Mouse (Mus musculus): ENCODE results near the gene Vwa1. TPM values are rescaled to one million over a fixed set of nuclear protein-coding genes. Genes with fewer than 3 reads are reported as not detected.

Vwa1 gene
- 3.0 TPM for polyA plus RNA-seq (2014; fragmentation: Illumina TruSeq; extraction: RNeasy Lipid Tissue Mini Kit (QIAGEN cat#74804); ENCODE audit: insufficient read depth, low read depth, low replicate concordance)

GRCm38 (mm10) chr4:155774280-155774754, at the start of gene Vwa1:
Gene Vwa1 (minus strand): TSS chr4:155774698.

GRCm38 (mm10) chr4:155811929-155812664, 37.6 kb upstream of the Vwa1 start, which contains the start of gene Ccnl2:
Gene Ccnl2 (plus strand): TSS chr4:155812489.

GRCm38 (mm10) chr4:155802741-155803339, 28.3 kb upstream of the Vwa1 start, which contains the start of gene Mrpl20:
Gene Mrpl20 (plus strand): TSS chr4:155802878.

GRCm38 (mm10) chr4:155790021-155790489, 15.6 kb upstream of the Vwa1 start, which contains the start of gene Ankrd65:
Gene Ankrd65 (plus strand): TSS chr4:155790439.

GRCm38 (mm10) chr4:155785819-155786218, 11.3 kb upstream of the Vwa1 start, which contains the start of gene Tmem88b:
Gene Tmem88b (minus strand): TSS chr4:155785874.

GRCm38 (mm10) chr4:155760613-155761355, 13.7 kb downstream of the Vwa1 start, which contains the start of gene Atad3a:
Gene Atad3a (minus strand): TSS chr4:155761093.

GRCm38 (mm10) chr4:155734350-155734941, 40.1 kb downstream of the Vwa1 start, which contains the start of gene Tmem240:
Gene Tmem240 (plus strand): TSS chr4:155734800.

Other genes starting within 250 kb of the Vwa1 start
- 65.4 TPM for gene Nadk, start 212.3 kb downstream of the Vwa1 start, polyA plus RNA-seq (2014; fragmentation: Illumina TruSeq; extraction: RNeasy Lipid Tissue Mini Kit (QIAGEN cat#74804); ENCODE audit: insufficient read depth, low read depth, low replicate concordance)
- 2.7 TPM for gene Slc35e2, start 173.3 kb downstream of the Vwa1 start, polyA plus RNA-seq (2014; fragmentation: Illumina TruSeq; extraction: RNeasy Lipid Tissue Mini Kit (QIAGEN cat#74804); ENCODE audit: insufficient read depth, low read depth, low replicate concordance)
- 47.0 TPM for gene Cdk11b, start 149.8 kb downstream of the Vwa1 start, polyA plus RNA-seq (2014; fragmentation: Illumina TruSeq; extraction: RNeasy Lipid Tissue Mini Kit (QIAGEN cat#74804); ENCODE audit: insufficient read depth, low read depth, low replicate concordance)
- gene Gm10563, start 129.3 kb downstream of the Vwa1 start, polyA plus RNA-seq (2014; fragmentation: Illumina TruSeq; extraction: RNeasy Lipid Tissue Mini Kit (QIAGEN cat#74804); ENCODE audit: insufficient read depth, low read depth, low replicate concordance) = not detected
- 18.4 TPM for gene Mmp23, start 121.3 kb downstream of the Vwa1 start, polyA plus RNA-seq (2014; fragmentation: Illumina TruSeq; extraction: RNeasy Lipid Tissue Mini Kit (QIAGEN cat#74804); ENCODE audit: insufficient read depth, low read depth, low replicate concordance)
- 23.8 TPM for gene Mib2, start 105.5 kb downstream of the Vwa1 start, polyA plus RNA-seq (2014; fragmentation: Illumina TruSeq; extraction: RNeasy Lipid Tissue Mini Kit (QIAGEN cat#74804); ENCODE audit: insufficient read depth, low read depth, low replicate concordance)
- gene Fndc10, start 80.4 kb downstream of the Vwa1 start, polyA plus RNA-seq (2014; fragmentation: Illumina TruSeq; extraction: RNeasy Lipid Tissue Mini Kit (QIAGEN cat#74804); ENCODE audit: insufficient read depth, low read depth, low replicate concordance) = 2.8 TPM
- 76.0 TPM for gene Ssu72, start 69.9 kb downstream of the Vwa1 start, polyA plus RNA-seq (2014; fragmentation: Illumina TruSeq; extraction: RNeasy Lipid Tissue Mini Kit (QIAGEN cat#74804); ENCODE audit: insufficient read depth, low read depth, low replicate concordance)
- gene Tmem240, start 39.9 kb downstream of the Vwa1 start, polyA plus RNA-seq (2014; fragmentation: Illumina TruSeq; extraction: RNeasy Lipid Tissue Mini Kit (QIAGEN cat#74804); ENCODE audit: insufficient read depth, low read depth, low replicate concordance) = 0.40 TPM
- gene Atad3a, start 13.6 kb downstream of the Vwa1 start, polyA plus RNA-seq (2014; fragmentation: Illumina TruSeq; extraction: RNeasy Lipid Tissue Mini Kit (QIAGEN cat#74804); ENCODE audit: insufficient read depth, low read depth, low replicate concordance) = 17.7 TPM
- gene Tmem88b, start 11.2 kb upstream of the Vwa1 start, polyA plus RNA-seq (2014; fragmentation: Illumina TruSeq; extraction: RNeasy Lipid Tissue Mini Kit (QIAGEN cat#74804); ENCODE audit: insufficient read depth, low read depth, low replicate concordance) = 0.29 TPM
- gene Ankrd65, start 15.7 kb upstream of the Vwa1 start, polyA plus RNA-seq (2014; fragmentation: Illumina TruSeq; extraction: RNeasy Lipid Tissue Mini Kit (QIAGEN cat#74804); ENCODE audit: insufficient read depth, low read depth, low replicate concordance) = 3.2 TPM
- 112 TPM for gene Mrpl20, start 28.2 kb upstream of the Vwa1 start, polyA plus RNA-seq (2014; fragmentation: Illumina TruSeq; extraction: RNeasy Lipid Tissue Mini Kit (QIAGEN cat#74804); ENCODE audit: insufficient read depth, low read depth, low replicate concordance)
- gene Ccnl2, start 37.8 kb upstream of the Vwa1 start, polyA plus RNA-seq (2014; fragmentation: Illumina TruSeq; extraction: RNeasy Lipid Tissue Mini Kit (QIAGEN cat#74804); ENCODE audit: insufficient read depth, low read depth, low replicate concordance) = 51.7 TPM
- gene Aurkaip1, start 56.6 kb upstream of the Vwa1 start, polyA plus RNA-seq (2014; fragmentation: Illumina TruSeq; extraction: RNeasy Lipid Tissue Mini Kit (QIAGEN cat#74804); ENCODE audit: insufficient read depth, low read depth, low replicate concordance) = 106 TPM
- 188 TPM for gene Mxra8, start 65.0 kb upstream of the Vwa1 start, polyA plus RNA-seq (2014; fragmentation: Illumina TruSeq; extraction: RNeasy Lipid Tissue Mini Kit (QIAGEN cat#74804); ENCODE audit: insufficient read depth, low read depth, low replicate concordance)
- 25.1 TPM for gene Dvl1, start 72.7 kb upstream of the Vwa1 start, polyA plus RNA-seq (2014; fragmentation: Illumina TruSeq; extraction: RNeasy Lipid Tissue Mini Kit (QIAGEN cat#74804); ENCODE audit: insufficient read depth, low read depth, low replicate concordance)
- 0.19 TPM for gene Tas1r3, start 88.7 kb upstream of the Vwa1 start, polyA plus RNA-seq (2014; fragmentation: Illumina TruSeq; extraction: RNeasy Lipid Tissue Mini Kit (QIAGEN cat#74804); ENCODE audit: insufficient read depth, low read depth, low replicate concordance)
- 6.7 TPM for gene Cptp, start 94.7 kb upstream of the Vwa1 start, polyA plus RNA-seq (2014; fragmentation: Illumina TruSeq; extraction: RNeasy Lipid Tissue Mini Kit (QIAGEN cat#74804); ENCODE audit: insufficient read depth, low read depth, low replicate concordance)
- gene Ints11, start 94.8 kb upstream of the Vwa1 start, polyA plus RNA-seq (2014; fragmentation: Illumina TruSeq; extraction: RNeasy Lipid Tissue Mini Kit (QIAGEN cat#74804); ENCODE audit: insufficient read depth, low read depth, low replicate concordance) = 18.8 TPM
- gene Pusl1, start 117.1 kb upstream of the Vwa1 start, polyA plus RNA-seq (2014; fragmentation: Illumina TruSeq; extraction: RNeasy Lipid Tissue Mini Kit (QIAGEN cat#74804); ENCODE audit: insufficient read depth, low read depth, low replicate concordance) = 13.1 TPM
- gene Acap3, start 117.1 kb upstream of the Vwa1 start, polyA plus RNA-seq (2014; fragmentation: Illumina TruSeq; extraction: RNeasy Lipid Tissue Mini Kit (QIAGEN cat#74804); ENCODE audit: insufficient read depth, low read depth, low replicate concordance) = 6.0 TPM
- gene Ube2j2, start 169.1 kb upstream of the Vwa1 start, polyA plus RNA-seq (2014; fragmentation: Illumina TruSeq; extraction: RNeasy Lipid Tissue Mini Kit (QIAGEN cat#74804); ENCODE audit: insufficient read depth, low read depth, low replicate concordance) = 45.9 TPM
- gene C1qtnf12, start 187.6 kb upstream of the Vwa1 start, polyA plus RNA-seq (2014; fragmentation: Illumina TruSeq; extraction: RNeasy Lipid Tissue Mini Kit (QIAGEN cat#74804); ENCODE audit: insufficient read depth, low read depth, low replicate concordance) = 18.9 TPM
- gene B3galt6, start 218.0 kb upstream of the Vwa1 start, polyA plus RNA-seq (2014; fragmentation: Illumina TruSeq; extraction: RNeasy Lipid Tissue Mini Kit (QIAGEN cat#74804); ENCODE audit: insufficient read depth, low read depth, low replicate concordance) = 3.9 TPM
- gene Sdf4, start 218.2 kb upstream of the Vwa1 start, polyA plus RNA-seq (2014; fragmentation: Illumina TruSeq; extraction: RNeasy Lipid Tissue Mini Kit (QIAGEN cat#74804); ENCODE audit: insufficient read depth, low read depth, low replicate concordance) = 179 TPM
- 2.9 TPM for gene Tnfrsf4, start 239.1 kb upstream of the Vwa1 start, polyA plus RNA-seq (2014; fragmentation: Illumina TruSeq; extraction: RNeasy Lipid Tissue Mini Kit (QIAGEN cat#74804); ENCODE audit: insufficient read depth, low read depth, low replicate concordance)

All from lung, adult 10 weeks (tissue).